Comparison of ENCODE assay signal across 45 mouse cellular contexts in the genomic region with DNA sequence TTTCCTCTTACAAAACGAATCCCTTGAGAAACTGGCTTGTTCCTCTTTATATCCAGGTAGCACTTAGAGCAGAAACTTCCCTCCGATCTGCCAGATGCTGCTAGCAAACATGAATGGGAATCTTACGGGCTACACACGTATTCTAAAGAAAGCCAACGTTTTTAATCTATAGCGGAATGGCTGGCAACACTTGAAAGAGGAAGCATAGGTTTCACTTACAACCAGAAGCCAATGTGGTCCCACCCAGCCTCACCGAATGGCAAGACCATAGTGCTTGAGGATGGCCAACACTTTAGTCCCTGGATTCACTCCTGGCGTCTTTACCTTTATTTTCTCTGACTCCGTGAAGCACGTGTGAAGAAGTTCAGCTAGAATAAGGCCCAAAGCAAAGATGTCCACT. TPM values are rescaled to one million over a fixed set of nuclear protein-coding genes. Genes with fewer than 3 reads are reported as not detected.
"Had no signal": no experiment of that assay in that cellular context is flagged by ENCODE, and none has a peak within 500 bp of the region (broad histone marks: within the 10 kb centered on the region; RNA-seq: fewer than 3 reads in every experiment).

No protein-coding gene starts in this region.

- H3K27ac ChIP-seq: heart, embryonic 13.5 days; heart, embryonic 15.5 days; hindbrain, embryonic 10.5 days; hindbrain, embryonic 12.5 days; hindbrain, embryonic 13.5 days; hindbrain, embryonic 14.5 days; hindbrain, embryonic 15.5 days; hindbrain, postnatal 0 days; intestine, embryonic 15.5 days; kidney, embryonic 15.5 days; kidney, postnatal 0 days; layer of hippocampus, adult 2 months; left cerebral cortex, adult 2 months had no signal

- H3K36me3 ChIP-seq: hindbrain, embryonic 15.5 days had no signal

- H3K4me3 ChIP-seq: heart, embryonic 12.5 days; heart, embryonic 13.5 days; heart, embryonic 15.5 days; hindbrain, embryonic 10.5 days; hindbrain, embryonic 12.5 days; hindbrain, embryonic 13.5 days; hindbrain, embryonic 15.5 days; intestine, embryonic 15.5 days; kidney, embryonic 15.5 days; layer of hippocampus, adult 2 months; left cerebral cortex, adult 2 months had no signal

- H3K4me2 ChIP-seq: heart, embryonic 11.5 days; heart, embryonic 12.5 days; heart, embryonic 13.5 days; heart, embryonic 15.5 days; hindbrain, embryonic 12.5 days; hindbrain, embryonic 13.5 days; hindbrain, embryonic 14.5 days; hindbrain, embryonic 15.5 days; intestine, embryonic 15.5 days; kidney, embryonic 15.5 days had no signal

- H3K27me3 ChIP-seq: heart, embryonic 12.5 days; heart, embryonic 13.5 days; heart, embryonic 15.5 days; hindbrain, embryonic 12.5 days; hindbrain, embryonic 13.5 days; hindbrain, embryonic 15.5 days; intestine, embryonic 15.5 days; kidney, embryonic 15.5 days had no signal

- ATAC-seq: hindbrain, embryonic 16.5 days; hindbrain, postnatal 0 days; inflammation-experienced regulatory T-cells, adult 6 months; intestine, embryonic 15.5 days; intestine, embryonic 16.5 days; intestine, postnatal 0 days had no signal

- H3K9ac ChIP-seq: heart, embryonic 12.5 days; heart, embryonic 13.5 days; heart, embryonic 15.5 days; hindbrain, embryonic 12.5 days; hindbrain, embryonic 13.5 days; hindbrain, embryonic 14.5 days; hindbrain, embryonic 15.5 days; intestine, embryonic 15.5 days; kidney, embryonic 15.5 days had no signal

- DNase-seq: heart, postnatal 10 days; heart, postnatal 14 days; heart, postnatal 36 days; heart, postnatal 4 days; kidney, adult 11 months; kidney, adult 18-20 months; kidney, adult 2 months; kidney, adult 8-10 months; kidney, adult 9 months; kidney, postnatal 10 days; kidney, postnatal 14 days; kidney, postnatal 25 days; kidney, postnatal 36 days; kidney, postnatal 4 days; layer of hippocampus, adult 9-11 months; layer of hippocampus, postnatal 36 days had no signal

- H3K4me1 ChIP-seq: heart, embryonic 12.5 days; heart, embryonic 13.5 days; heart, embryonic 15.5 days; hindbrain, embryonic 10.5 days; hindbrain, embryonic 12.5 days; hindbrain, embryonic 13.5 days; hindbrain, embryonic 15.5 days; intestine, embryonic 15.5 days; kidney, embryonic 15.5 days had no signal

- H3K9me3 ChIP-seq: heart, embryonic 12.5 days; heart, embryonic 13.5 days; heart, embryonic 15.5 days; hindbrain, embryonic 10.5 days; hindbrain, embryonic 12.5 days; hindbrain, embryonic 13.5 days; hindbrain, embryonic 15.5 days; intestine, embryonic 15.5 days; kidney, embryonic 15.5 days had no signal

RNA-seq across cellular contexts. Expression of gene Sult6b1, which starts 50.5 kb away (rescaled TPM):
- total RNA-seq: heart, postnatal 10 days; heart, postnatal 14 days; heart, postnatal 25 days; heart, postnatal 36 days; heart, postnatal 4 days; hematopoietic stem cell, adult 5-6 weeks; hindbrain, postnatal 0 days; layer of hippocampus, adult 18-20 months; layer of hippocampus, adult 2 months; layer of hippocampus, postnatal 10 days; layer of hippocampus, postnatal 14 days; layer of hippocampus, postnatal 25 days; layer of hippocampus, postnatal 36 days; left cerebral cortex, adult 18-20 months had no signal
- polyA plus RNA-seq: heart, postnatal 0 days; hindbrain, embryonic 13.5 days; hindbrain, embryonic 16.5 days; kidney, adult 2 months; kidney, embryonic 15.5 days; kidney, embryonic 16.5 days; large intestine, adult 2 months had no signal
